7 mouse cellular contexts compared by ENCODE assay signal in genomic region chr1:45794969-45795908, GRCm38 (mm10). TPM values are rescaled to one million over a fixed set of nuclear protein-coding genes. Genes with fewer than 3 reads are reported as not detected.
DNase-seq lines count a peak whose midpoint lies in the region; ATAC-seq and TF ChIP-seq lines count a peak whose summit lies in the region.

TSS of gene Wdr75 (plus strand) at chr1:45795166.

- peak; percentile 70; the same call in 1 of the 2 replicates for TF ChIP-seq POLR2A in small intestine, adult 2 months (IDR thresholded peaks at IDR 0.05; ENCODE audit: low read depth, low read length)

- peaks cover 30% of the 10 kb centered on the region for H3K36me3 ChIP-seq in embryonic facial prominence, embryonic 10.5 days (replicated peaks)
- no peaks in the 10 kb centered on the region for H3K36me3 ChIP-seq in intestine, postnatal 0 days (ENCODE audit: control insufficient read depth, insufficient read depth)
- peaks cover 7% of the 10 kb centered on the region for H3K36me3 ChIP-seq in midbrain, embryonic 12.5 days
- peaks cover 2% of the 10 kb centered on the region; the same call in 1 of the 2 replicates for H3K36me3 ChIP-seq in small intestine, adult 2 months (ENCODE audit: control insufficient read depth, insufficient read depth, low read length)

- peaks cover 17% of the 10 kb centered on the region for H3K4me1 ChIP-seq in embryonic facial prominence, embryonic 10.5 days
- no peaks in the 10 kb centered on the region for H3K4me1 ChIP-seq in intestine, postnatal 0 days (replicated peaks; ENCODE audit: control insufficient read depth, insufficient read depth, low read length)
- H3K4me1 ChIP-seq in midbrain, embryonic 12.5 days, result peaks cover 16% of the 10 kb centered on the region
- H3K4me1 ChIP-seq in small intestine, adult 2 months (ENCODE audit: control insufficient read depth, insufficient read depth, insufficient read length, low read length), result peaks cover 4% of the 10 kb centered on the region; the same call in 1 of the 2 replicates

- H3K4me3 ChIP-seq in embryonic facial prominence, embryonic 10.5 days, result peak within 1 kb of the TSS; percentile 95
- H3K4me3 ChIP-seq in intestine, postnatal 0 days (ENCODE audit: low read depth, low read length), result peak within 1 kb of the TSS; percentile 97
- H3K4me3 ChIP-seq in midbrain, embryonic 12.5 days, result peak within 1 kb of the TSS; percentile 92
- H3K4me3 ChIP-seq in small intestine, adult 2 months (ENCODE audit: low read depth, low read length), result peak within 1 kb of the TSS; percentile 98

- peak; percentile 96 for DNase-seq in adrenal gland, postnatal 10 days
- peak; percentile 95 for DNase-seq in embryonic facial prominence, embryonic 10.5 days (ENCODE audit: low spot score)
- DNase-seq in gonadal fat pad, adult 2 months (ENCODE audit: low read depth), result peak; percentile 64
- DNase-seq in left cerebral cortex, postnatal 4 days, result peak; percentile 94

- WGBS in embryonic facial prominence, embryonic 10.5 days, result under 1% methylated on average over 70 of the region's 70 CpGs
- WGBS in intestine, postnatal 0 days, result 1% methylated on average over 70 of the region's 70 CpGs
- WGBS in midbrain, embryonic 12.5 days, result under 1% methylated on average over 70 of the region's 70 CpGs
- WGBS in small intestine, adult 2 months, result 1% methylated on average over 69 of the region's 70 CpGs

- no peaks in the 10 kb centered on the region for H3K9me3 ChIP-seq in embryonic facial prominence, embryonic 10.5 days
- no peaks in the 10 kb centered on the region for H3K9me3 ChIP-seq in intestine, postnatal 0 days (ENCODE audit: control insufficient read depth)
- no peaks in the 10 kb centered on the region for H3K9me3 ChIP-seq in midbrain, embryonic 12.5 days

- TF ChIP-seq CTCF in intestine, postnatal 0 days (IDR thresholded peaks at IDR 0.05; ENCODE audit: low read depth), result no peak
- no peak for TF ChIP-seq CTCF in small intestine, adult 2 months (IDR thresholded peaks at IDR 0.05; ENCODE audit: extremely low read depth, insufficient read length, insufficient replicate concordance, low read depth, low read length)

- no peaks in the 10 kb centered on the region for H3K27me3 ChIP-seq in embryonic facial prominence, embryonic 10.5 days (replicated peaks; ENCODE audit: low read depth, poor library complexity, severe bottlenecking)
- no peaks in the 10 kb centered on the region for H3K27me3 ChIP-seq in intestine, postnatal 0 days (replicated peaks; ENCODE audit: control insufficient read depth, insufficient read depth, low read length)
- H3K27me3 ChIP-seq in midbrain, embryonic 12.5 days, result no peaks in the 10 kb centered on the region
- H3K27me3 ChIP-seq in small intestine, adult 2 months (ENCODE audit: control insufficient read depth, insufficient read depth, low read length), result no peaks in the 10 kb centered on the region

- H3K4me2 ChIP-seq in intestine, postnatal 0 days (replicated peaks; ENCODE audit: low read depth), result peak within 1 kb of the TSS; percentile 84
- peak within 1 kb of the TSS; percentile 79 for H3K4me2 ChIP-seq in midbrain, embryonic 12.5 days (replicated peaks)

- peak; percentile 100 for ATAC-seq in intestine, postnatal 0 days
- peak; percentile 99 for ATAC-seq in midbrain, embryonic 12.5 days (ENCODE audit: low FRiP score, low read depth)

- intact Hi-C loops in left cerebral cortex, postnatal 4 days (cut with DNase I), result no loop called here

- peak within 1 kb of the TSS; percentile 94 for H3K27ac ChIP-seq in embryonic facial prominence, embryonic 10.5 days (replicated peaks)
- H3K27ac ChIP-seq in intestine, postnatal 0 days (ENCODE audit: low read depth, low read length), result peak within 1 kb of the TSS; percentile 91
- H3K27ac ChIP-seq in midbrain, embryonic 12.5 days (replicated peaks), result peak within 1 kb of the TSS; percentile 89
- H3K27ac ChIP-seq in small intestine, adult 2 months (ENCODE audit: insufficient read depth, low read depth, low read length), result peak within 1 kb of the TSS; percentile 92

- peak within 1 kb of the TSS; percentile 86 for H3K9ac ChIP-seq in intestine, postnatal 0 days (ENCODE audit: low read depth, low read length)
- peak within 1 kb of the TSS; percentile 86 for H3K9ac ChIP-seq in midbrain, embryonic 12.5 days (replicated peaks)

RNA-seq across cellular contexts. Expression of gene Wdr75, which starts in this region (rescaled TPM):
- 10 to 100 TPM; 41.5 to 42.9 TPM for total RNA-seq in adrenal gland, postnatal 10 days (2021)
- 96.0 and 103 TPM in 2 replicates for polyA plus RNA-seq in embryonic facial prominence, embryonic 10.5 days (2016; fragmentation: Nextera tagmentation; extraction: Ambion mirVana)
- 45.0 and 49.1 TPM in 2 replicates for polyA plus RNA-seq in gonadal fat pad, adult 2 months (2012; rRNA removed)
- 24.3 and 25.3 TPM in 2 replicates for polyA plus RNA-seq in intestine, postnatal 0 days (2015; fragmentation: Nextera tagmentation; extraction: Ambion mirVana)
- total RNA-seq in left cerebral cortex, postnatal 4 days (2021), result 10 to 100 TPM; 57.4 to 60.6 TPM
- polyA plus RNA-seq in midbrain, embryonic 12.5 days (2016; fragmentation: Nextera tagmentation; extraction: Ambion mirVana), result 69.9 and 70.1 TPM in 2 replicates
- polyA plus RNA-seq in small intestine, adult 2 months (2012; rRNA removed), result 6.8 and 12.3 TPM in 2 replicates

Comparison
In these comparisons a context has a peak if more than half of its experiments do, and no peak if none do; other contexts are left out.
1. Peak in every context shown above with its lines: DNase-seq, ATAC-seq, H3K4me3 ChIP-seq and H3K27ac ChIP-seq.